Mouse (Mus musculus) bone marrow, adult 2 months (tissue): ENCODE data around the gene Zbtb25. TPM values are rescaled to one million over a fixed set of nuclear protein-coding genes. Genes with fewer than 3 reads are reported as not detected.

Source experiments
- H3K27ac ChIP-seq: fragments of 200-500 bp; 2 replicates; pipeline ENCODE4 v1.5.1; 2012; ENCODE audit warnings: low read depth, mild to moderate bottlenecking, control low read depth, inconsistent platforms, low read length; ENCODE audit not compliant: control insufficient read depth, poor library complexity, insufficient read depth
- H3K4me1 ChIP-seq: fragments of 200-500 bp; 2 replicates; pipeline ENCODE4 v1.6.1; 2011; ENCODE audit warnings: low read length; ENCODE audit not compliant: control insufficient read depth, insufficient read depth
- H3K4me3 ChIP-seq: fragments of 200-500 bp; replicated peaks from 2 replicates; pipeline ENCODE3; 2011; ENCODE audit warnings: mild to moderate bottlenecking, low read depth, low read length, control low read depth; ENCODE audit not compliant: control insufficient read depth
- CTCF ChIP-seq: fragments of 200-500 bp; IDR thresholded peaks from 2 replicates; pipeline ENCODE4 v1.5.1; 2011; ENCODE audit warnings: low read length, control low read depth; ENCODE audit not compliant: control insufficient read depth, insufficient read depth
- POLR2A ChIP-seq: fragments of 200-500 bp; IDR thresholded peaks from 2 replicates; pipeline ENCODE4 v1.6.1; 2011; ENCODE audit warnings: low read depth, mild to moderate bottlenecking, control low read depth, low read length, borderline replicate concordance; ENCODE audit not compliant: control insufficient read depth
- WGBS: fragments of 180-500 bp; shearing (Covaris S2); methylation state at CpG from one replicate; pipeline ENCODE4 v1.1.7; 2018; 5-methylcytosine and 5-hydroxymethylcytosine counted together
- polyA plus RNA-seq: library from polyadenylated mRNA; stranded (reverse); fragments of >200 nt; gene quantifications from 2 replicates; pipeline ENCODE4 v1.2.4, GENCODE M21; 2011; ENCODE audit warnings: low replicate concordance; ENCODE audit not compliant: missing spikeins, insufficient read depth, insufficient read length

Zbtb25 gene
- polyA plus RNA-seq, 1 experiment: 7.8 TPM

GRCm38 (mm10) chr12:76324679-76325431 is 44.5 kb downstream of the Zbtb25 start, which contains the start of gene Akap5:
Gene Akap5 (plus strand): TSS chr12:76324891.
- TF ChIP-seq POLR2A: no peak; the same call in 1 of the 2 replicates
- TF ChIP-seq CTCF: no peak
- Histone ChIP-seq H3K4me3 (peak within 1 kb of the TSS; percentile 48), H3K4me1 (no peaks in the 10 kb centered on the region; the same call in 1 of the 2 replicates), H3K27ac (no peak within 1 kb of the TSS)
- WGBS: 4% methylated on average over 53 of the region's 53 CpGs

DNA sequence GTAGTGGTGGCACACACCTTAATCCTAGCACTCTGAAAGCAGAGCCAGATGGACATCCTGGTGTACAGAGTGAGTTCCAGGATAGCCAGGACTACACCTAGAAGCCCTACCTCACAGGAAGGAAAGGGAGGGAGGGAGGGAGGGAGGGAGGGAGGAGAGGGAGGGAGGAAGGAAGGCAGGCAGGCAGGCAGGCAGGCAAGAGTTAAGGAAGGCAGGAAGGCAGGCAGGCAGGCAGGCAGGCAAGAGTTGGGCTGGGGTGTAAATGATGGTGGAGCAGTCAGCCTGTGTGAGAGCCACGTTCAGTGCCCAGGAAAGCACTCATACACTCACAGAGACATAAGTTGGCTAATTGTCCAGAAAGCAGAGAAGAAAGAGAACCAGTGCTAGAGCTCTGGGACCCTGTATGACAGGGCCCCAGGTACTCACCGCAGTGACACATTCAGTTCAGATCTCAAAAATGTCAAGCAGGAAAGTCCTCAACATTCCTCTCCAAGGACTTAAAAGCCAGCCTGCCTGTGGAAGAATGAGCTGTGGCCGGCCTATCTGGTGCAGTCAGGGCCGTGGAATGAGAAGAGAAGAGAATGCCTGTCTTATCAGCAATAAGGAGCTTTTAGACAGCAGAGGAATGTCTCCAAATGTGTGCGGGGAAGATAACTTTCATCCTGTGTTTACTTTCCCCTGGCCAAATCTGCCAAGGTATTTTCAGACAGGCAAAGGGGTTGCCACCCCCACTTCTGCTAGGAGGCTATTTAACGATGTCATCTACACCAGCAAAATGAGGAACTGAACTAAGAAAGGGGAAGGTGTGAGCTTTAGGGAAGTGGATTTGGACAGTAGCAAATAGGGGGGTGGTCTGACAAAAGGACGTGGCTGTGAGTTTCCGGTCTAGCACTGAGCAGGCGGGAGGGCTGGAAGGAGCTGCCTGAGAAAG is 50.9 kb downstream of the Zbtb25 start:
- WGBS: 7% methylated on average over 9 of the region's 9 CpGs
- H3K4me3 ChIP-seq: peak overlapping the region; percentile 44
- TF ChIP-seq CTCF (no peak), POLR2A (no peak)
- peak overlapping the region; percentile 83 for H3K27ac ChIP-seq
- H3K4me1 ChIP-seq: peaks cover 1% of the 10 kb centered on the region; the same call in 1 of the 2 replicates

- 72% methylated on average over 8 of the region's 8 CpGs for WGBS
- Histone ChIP-seq H3K4me1 (no peaks in the 10 kb centered on the region; the same call in 1 of the 2 replicates), H3K4me3 (no peak overlapping the region), H3K27ac (no peak overlapping the region)
- TF ChIP-seq POLR2A: no peak
- no peak for TF ChIP-seq CTCF
Measured at GRCm38 (mm10) chr12:76311951-76312350, 57.5 kb downstream of the Zbtb25 start.

DNA sequence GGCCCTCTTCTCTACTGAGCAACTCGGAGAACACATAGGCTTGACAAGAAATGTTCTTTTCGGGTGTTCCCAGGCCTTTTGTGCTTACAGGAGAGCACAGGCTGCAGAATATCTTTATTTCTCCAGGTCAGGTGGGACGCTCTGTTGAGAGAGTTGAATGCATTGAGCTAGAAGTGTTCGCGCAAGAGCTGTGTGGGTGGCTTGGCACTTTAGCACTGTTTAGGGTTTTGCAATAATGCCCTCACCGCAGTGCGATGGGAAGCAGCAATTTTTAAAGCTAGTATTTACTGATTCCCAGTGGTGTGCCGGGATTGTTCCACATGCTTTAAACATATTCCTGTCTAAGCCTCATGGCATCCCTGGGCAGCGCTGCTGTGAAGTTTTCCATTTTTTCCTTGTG is 58.2 kb downstream of the Zbtb25 start:
- Histone ChIP-seq H3K27ac (no peak overlapping the region), H3K4me3 (no peak overlapping the region), H3K4me1 (no peaks in the 10 kb centered on the region; the same call in 1 of the 2 replicates)
- 74% methylated on average over 9 of the region's 9 CpGs for WGBS
- no peak for TF ChIP-seq POLR2A
- no peak for TF ChIP-seq CTCF

DNA sequence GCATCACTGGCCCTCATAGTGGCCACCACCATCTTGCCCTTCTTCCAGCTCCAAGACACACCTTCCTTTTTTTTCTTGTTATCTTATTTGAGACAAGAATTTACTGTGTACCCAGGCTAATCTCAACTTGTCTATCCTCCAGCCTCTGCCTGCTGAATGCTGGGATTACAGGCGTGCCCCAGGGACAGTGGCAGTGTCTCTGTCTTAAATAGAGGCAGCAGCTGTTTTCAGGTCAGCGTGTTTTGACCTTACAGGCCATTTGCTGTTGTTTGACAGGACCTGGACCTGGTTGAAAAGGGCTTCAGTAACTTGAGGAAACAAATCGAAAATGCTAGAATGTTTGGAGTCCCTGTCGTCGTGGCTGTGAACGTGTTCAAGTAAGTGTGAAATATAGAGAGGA is 58.8 kb downstream of the Zbtb25 start:
- Histone ChIP-seq H3K27ac (no peak overlapping the region), H3K4me3 (no peak overlapping the region), H3K4me1 (no peaks in the 10 kb centered on the region; the same call in 1 of the 2 replicates)
- 88% methylated on average over 6 of the region's 6 CpGs for WGBS
- no peak for TF ChIP-seq POLR2A
- no peak for TF ChIP-seq CTCF

GRCm38 (mm10) chr12:76310007-76310406 is 59.4 kb downstream of the Zbtb25 start:
- WGBS: 66% methylated on average over 6 of the region's 6 CpGs

DNA sequence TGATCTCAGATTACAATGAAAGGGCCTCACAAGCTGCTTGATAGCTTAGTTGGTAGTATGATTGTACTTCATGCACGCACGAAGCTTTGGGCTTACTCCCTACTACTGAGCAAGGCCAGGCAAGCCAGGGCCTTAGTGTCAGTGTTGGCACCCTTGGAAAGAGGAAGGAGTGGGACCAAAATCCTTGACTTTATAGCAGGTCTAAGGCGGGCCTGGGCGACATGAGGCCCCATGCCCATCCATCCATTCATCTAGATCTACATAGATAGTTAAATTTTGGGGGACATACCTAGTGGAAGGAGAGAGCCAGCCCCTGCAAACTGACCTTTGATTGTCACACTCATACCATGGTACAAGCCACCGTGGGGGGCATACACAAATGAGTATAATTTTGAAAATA is 61.0 kb downstream of the Zbtb25 start:
- Histone ChIP-seq H3K4me3 (no peak overlapping the region), H3K4me1 (no peaks in the 10 kb centered on the region; the same call in 1 of the 2 replicates), H3K27ac (no peak overlapping the region)
- no peak for TF ChIP-seq CTCF
- TF ChIP-seq POLR2A: no peak
- 90% methylated on average over 5 of the region's 5 CpGs for WGBS

More at GRCm38 (mm10) chr12:76310007-76310406, 59.4 kb downstream of the Zbtb25 start:
- no peak overlapping the region for H3K4me3 ChIP-seq
- TF ChIP-seq CTCF: no peak
- no peak for TF ChIP-seq POLR2A
- no peaks in the 10 kb centered on the region; the same call in 1 of the 2 replicates for H3K4me1 ChIP-seq
- H3K27ac ChIP-seq: no peak overlapping the region

DNA sequence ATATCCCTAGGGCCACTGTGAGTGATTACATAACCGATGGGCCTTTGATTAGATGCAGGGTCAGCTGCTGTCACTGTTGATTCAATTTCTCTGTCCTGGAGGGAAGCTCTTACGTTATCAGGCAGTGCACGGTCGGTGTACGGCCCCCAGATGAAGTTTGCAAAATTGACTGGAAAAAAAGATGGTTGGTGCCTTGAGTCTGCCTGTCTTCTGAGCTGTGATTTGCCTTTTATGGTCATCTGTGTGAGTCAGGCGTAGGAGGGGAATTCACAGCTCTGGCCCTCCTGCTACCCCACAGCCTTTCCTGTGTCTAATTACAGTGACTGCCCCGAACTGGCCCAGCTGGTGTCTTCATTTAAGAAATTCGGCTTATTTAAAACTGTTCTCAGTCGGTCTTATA is 61.4 kb downstream of the Zbtb25 start:
- no peak overlapping the region for H3K27ac ChIP-seq
- TF ChIP-seq POLR2A (no peak), CTCF (no peak)
- H3K4me3 ChIP-seq: no peak overlapping the region
- WGBS: 75% methylated on average over 9 of the region's 9 CpGs
- no peaks in the 10 kb centered on the region; the same call in 1 of the 2 replicates for H3K4me1 ChIP-seq
